Mouse (Mus musculus): ENCODE results near the gene Abcg3.
"Not testable (repeated sequence)": the region's sequence is repeated elsewhere in the genome, so short reads cannot be mapped to it uniquely, and the experiment has no call there.

Abcg3 gene

DNA sequence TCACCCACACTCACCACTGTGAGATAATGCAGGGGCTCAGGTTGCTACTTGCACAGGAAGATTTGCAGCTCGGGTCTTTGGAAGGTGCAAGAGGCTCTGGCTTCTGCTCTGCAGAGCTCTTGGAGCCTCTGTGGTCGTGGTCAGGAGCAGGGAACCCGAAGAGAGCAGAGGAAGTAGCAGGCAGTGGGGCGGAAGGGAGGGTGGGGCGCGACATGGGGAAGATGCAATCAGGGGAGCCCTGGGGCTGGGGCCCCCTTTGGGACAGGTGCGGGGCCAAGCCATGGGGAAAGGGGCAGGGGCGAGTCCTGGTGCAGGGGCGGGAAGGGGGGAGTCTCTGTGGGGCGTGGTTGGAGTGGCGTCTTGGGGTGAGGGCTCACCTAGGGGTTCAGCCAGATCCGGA is at the start of gene Abcg3:
Gene Abcg3 (minus strand): TSS at position 184 of the 400 bp plus-strand sequence.
- in situ Hi-C loops (cut with MseI, MboI), result loop anchor here in 1 of 2 experiments (10.0 kb wide), 1 partner anchor 342 kb away; no protein-coding TSS in a partner anchor

DNA sequence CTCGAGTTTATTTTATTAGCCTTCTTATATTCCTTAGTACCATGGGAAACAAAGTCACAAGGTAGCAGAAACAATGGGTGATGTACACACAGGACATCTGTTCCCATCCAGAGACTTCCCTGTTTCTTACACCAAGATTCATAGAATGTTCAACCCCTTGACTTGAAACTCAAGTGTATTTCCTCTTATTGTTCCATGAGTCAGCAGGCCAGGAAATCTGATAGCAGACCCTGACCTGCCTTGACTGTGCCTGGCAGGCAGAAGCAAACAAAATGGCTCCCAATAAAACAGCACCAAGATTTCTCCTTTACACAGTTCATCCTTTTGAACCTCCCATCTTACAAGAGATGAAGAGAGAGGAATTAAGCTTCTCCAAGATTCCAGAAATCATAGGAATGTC is 30.0 kb upstream of the Abcg3 start:
- in situ Hi-C loops (cut with MseI, MboI), result no loop called here

DNA sequence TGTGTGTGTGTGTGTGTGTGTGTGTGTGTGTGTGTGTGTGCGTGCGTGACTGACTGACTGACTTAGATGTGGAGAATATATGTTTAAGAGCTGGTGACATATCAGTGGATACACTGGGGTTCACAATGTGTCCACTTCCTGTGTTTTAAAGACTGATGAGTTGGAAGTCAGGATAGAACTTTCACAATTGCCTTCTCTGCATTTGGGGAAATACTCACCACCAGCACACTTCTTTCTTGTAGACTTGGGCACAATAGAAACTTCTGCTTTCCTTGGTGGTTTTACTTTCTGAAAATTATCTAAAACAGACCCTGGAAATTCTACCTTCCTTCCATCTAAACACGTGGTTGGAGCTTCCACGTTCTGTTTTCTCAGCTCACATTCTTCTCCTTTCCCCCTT is 29.1 kb upstream of the Abcg3 start:
- in situ Hi-C loops (cut with MseI, MboI), result no loop called here

DNA sequence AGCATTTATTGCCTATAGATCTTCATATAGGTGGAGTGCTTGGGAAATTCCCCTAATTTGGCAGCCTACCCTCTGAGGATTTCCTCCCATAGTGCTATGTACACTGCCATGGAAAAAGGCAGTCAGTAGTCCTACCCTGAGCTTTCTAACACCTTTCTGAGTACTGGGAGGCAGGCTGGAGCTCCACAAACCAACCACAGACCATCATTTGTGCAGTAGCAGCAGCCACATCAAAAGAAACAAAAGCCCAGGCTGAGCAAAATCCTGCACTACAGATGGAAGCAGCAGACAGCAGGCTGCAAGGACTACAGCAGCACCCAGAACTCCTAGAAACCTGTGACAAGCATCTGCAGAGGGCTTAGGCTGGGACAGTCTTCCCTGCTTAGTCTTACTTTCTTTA is 27.9 kb upstream of the Abcg3 start:
- in situ Hi-C loops (cut with MseI, MboI), result no loop called here

DNA sequence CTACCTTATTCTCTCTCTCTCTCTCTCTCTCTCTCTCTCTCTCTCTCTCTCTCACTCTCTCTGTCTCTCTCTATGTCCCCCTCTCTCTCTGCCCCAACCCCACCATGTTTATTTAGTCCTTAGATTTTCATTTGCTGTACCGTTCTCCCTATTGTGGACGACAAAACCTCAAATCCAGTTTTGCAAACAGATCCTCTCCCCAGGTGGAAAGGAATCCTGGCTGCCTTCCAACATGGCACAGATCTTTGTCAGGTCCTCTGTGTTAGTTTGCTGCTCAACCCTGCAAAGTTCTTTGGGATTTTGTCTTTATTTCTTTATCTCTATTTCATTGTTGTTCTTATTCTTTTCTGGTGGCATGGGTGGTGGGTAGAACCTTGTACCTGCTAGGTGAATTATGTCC is 6.9 kb upstream of the Abcg3 start:
- in situ Hi-C loops (cut with MseI, MboI), result loop anchor here (5.0 to 10.0 kb wide), 2 partner anchors 335 to 338 kb away; no protein-coding TSS in a partner anchor

DNA sequence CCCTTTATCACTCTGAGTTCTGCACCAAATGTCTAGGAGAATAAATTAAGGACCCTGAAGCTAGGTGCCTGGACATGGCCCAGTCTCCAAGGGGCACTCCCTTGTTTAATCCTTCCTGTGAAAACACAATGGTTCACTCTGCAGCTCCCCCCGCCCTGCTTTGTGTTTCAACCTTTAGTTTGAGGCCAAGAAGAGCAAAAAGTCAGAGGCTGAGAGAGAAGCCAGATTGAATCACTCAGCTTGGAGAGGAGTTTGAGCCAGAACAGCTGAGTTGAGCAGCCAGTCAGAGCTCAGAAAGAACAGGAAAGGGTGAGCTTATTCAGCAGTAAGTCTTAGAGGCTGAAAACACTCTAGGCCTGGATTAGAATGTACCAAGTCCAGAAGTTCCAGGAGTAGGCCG is 5.5 kb upstream of the Abcg3 start:
- in situ Hi-C loops (cut with MseI, MboI), result loop anchor here (5.0 to 10.0 kb wide), 2 partner anchors 337 to 339 kb away; no protein-coding TSS in a partner anchor

DNA sequence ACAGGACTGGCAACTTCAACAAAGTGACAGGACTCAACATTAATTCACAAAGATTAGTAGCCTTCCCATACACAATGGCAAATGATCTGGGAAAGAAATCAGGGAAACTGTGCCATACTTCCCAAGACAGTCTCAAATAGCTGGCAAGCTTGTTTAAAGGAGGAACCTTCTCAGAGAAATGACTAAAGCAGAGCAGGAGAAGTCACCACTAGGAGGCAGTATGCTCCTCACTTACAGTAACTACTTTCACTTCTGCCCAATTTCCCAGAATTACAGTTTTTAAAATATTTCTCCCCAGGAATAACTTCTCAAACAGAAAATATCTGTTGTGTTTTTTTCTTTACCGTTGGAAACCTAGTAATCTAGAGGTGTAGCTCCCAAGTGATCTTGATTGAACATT is 4.2 kb upstream of the Abcg3 start:
- in situ Hi-C loops (cut with MseI, MboI), result loop anchor here (5.0 to 10.0 kb wide), 2 partner anchors 338 to 341 kb away; no protein-coding TSS in a partner anchor

DNA sequence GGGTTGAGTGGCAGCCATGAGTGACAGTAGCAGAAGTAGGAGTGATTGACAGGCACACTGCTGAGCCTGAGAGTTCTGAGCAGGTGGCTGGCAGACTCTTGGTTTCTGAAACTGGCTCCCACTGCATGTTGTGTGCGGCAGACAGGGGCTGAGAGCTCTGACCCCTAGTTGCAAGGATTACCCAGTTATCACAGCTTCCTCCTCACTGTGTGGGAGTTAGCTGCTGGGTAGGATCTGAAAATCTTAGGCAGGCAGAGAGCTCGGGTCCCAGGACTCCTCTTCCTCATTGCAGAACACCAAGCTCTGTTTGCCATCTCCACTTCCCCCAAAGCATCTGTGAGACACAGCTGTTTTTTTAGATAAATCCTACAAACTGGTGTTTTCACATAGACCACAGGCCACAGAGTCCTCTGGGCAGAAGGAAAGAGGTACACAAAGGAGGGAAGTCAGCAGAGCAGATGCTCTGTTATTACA is 3.4 kb downstream of the Abcg3 start:
- in situ Hi-C loops (cut with MseI, MboI), result no loop called here

DNA sequence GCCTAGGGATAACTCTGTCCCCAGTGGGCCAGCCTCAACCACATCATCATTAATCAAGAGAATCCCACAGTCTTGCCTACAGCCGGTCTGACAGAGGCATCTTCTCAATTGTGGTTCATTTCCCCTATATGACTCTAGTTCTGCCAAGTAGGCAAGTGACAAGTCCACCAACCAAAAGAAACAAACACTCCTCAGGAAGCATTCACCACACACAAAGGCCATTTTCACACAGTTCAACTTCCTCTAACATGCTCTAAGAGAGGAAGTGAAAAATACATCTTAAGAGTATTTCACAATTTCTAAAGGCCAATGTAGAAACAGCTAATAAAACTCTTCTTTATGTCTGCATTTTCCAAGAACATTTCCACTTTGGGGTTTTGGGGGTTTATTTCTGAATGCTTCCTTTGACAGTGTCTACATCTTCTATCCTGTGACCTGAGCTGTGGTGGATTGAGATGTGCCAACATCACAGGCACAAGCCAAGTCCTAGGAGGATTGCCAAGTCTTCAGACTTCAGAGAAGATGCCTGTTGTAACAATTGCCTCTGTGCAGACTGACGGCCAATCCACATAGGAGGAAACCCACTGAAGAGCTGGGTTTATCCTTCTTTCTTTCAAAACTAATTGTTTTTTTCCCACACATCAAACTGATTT is 24.3 kb downstream of the Abcg3 start:
- in situ Hi-C loops (cut with MseI, MboI), result no loop called here

DNA sequence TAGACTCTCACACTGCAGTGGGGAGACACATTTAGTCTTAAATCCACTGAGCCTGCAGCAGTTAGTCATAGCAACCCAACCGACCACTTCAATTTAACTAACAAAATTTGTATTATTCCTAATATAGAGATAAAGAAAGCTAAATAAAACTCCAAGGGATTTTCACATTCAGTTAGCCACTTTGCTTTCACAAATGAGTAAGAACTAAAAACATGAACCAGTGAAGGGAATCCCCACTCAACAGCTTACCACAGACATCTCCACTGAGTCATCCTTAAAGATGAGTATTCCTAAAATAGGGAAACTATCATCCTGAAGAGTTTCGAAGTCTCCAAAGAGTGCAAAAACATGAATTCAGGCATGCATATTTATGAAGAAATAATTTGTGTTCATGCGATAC is 27.3 kb downstream of the Abcg3 start:
- in situ Hi-C loops (cut with MseI, MboI), result no loop called here

DNA sequence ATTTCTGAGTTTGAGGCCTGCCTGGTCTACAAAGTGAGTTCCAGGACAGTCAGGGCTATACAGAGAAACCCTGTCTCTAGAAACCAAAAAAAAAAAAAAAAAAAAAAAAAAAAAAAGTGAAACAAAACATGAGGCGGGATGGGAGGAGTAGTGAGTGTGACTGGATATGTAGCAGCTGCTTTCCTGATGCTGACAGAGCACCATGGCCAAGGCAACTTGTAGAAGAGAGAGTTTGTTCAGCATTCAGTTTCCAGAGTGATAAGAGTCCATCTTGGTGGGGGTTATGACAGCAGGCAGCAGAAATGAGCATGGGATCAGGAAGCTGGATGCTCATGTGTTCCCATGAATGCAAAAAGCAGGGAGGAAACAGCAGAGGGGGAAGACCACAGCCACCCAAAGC is 35.6 kb downstream of the Abcg3 start:
- in situ Hi-C loops (cut with MseI, MboI), result no loop called here

DNA sequence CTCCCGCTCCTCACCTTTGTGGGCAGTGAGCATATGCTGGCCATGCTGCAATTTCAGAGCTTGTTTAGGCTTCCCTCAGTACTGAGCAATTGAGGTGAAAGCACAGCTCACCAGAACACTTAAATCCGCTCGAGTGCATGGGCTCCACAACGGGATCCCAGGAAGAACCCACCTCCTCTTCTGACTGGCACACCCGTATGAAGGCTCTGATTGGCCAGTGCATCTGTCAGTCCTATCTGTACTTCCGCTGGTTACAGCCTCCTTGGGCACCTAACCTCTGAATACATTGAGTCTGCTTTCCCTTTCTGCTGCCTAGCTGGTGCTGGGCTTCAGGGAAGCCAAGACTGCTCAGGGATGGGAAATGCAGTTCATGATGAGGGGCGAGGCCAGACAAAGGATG is 48.4 kb downstream of the Abcg3 start:
- in situ Hi-C loops (cut with MseI, MboI), result no loop called here

DNA sequence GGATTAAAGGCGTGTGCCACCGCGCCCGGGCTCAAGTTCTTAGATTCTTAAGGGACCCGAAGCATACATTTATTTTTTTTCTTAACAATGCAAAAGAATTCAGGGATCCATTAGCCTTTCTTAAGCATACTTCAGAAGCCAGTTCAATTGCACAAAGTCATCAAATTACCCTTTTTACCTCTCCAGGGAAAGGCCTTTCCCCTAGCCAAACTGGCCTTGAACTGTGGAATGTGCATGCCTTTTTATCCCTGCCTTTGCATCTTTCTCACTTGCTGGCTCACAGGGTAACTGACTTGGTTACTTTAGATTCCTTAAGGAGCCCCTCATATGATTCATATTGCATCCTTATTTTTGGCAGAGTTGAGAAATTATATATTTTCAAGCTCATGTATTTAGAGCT is 76.0 kb downstream of the Abcg3 start:
- in situ Hi-C loops (cut with MseI, MboI), result not testable (repeated sequence)
